Mouse (Mus musculus) olfactory bulb, adult 2 months (tissue): Measurements from ENCODE around the gene Nsun2.

Experiments
- CTCF ChIP-seq: fragments of 200-500 bp; IDR thresholded peaks from 2 replicates; pipeline ENCODE4 v1.5.1; 2012; ENCODE audit warnings: low read depth, mild to moderate bottlenecking, low read length, moderate library complexity; ENCODE audit not compliant: insufficient read depth
- POLR2A ChIP-seq: fragments of 200-500 bp; IDR thresholded peaks from 2 replicates; pipeline ENCODE4 v1.6.1; 2012; ENCODE audit warnings: mild to moderate bottlenecking, low read depth, low read length, moderate library complexity; ENCODE audit not compliant: insufficient read depth

- TF ChIP-seq POLR2A (no peak), CTCF (no peak)
These were observed 98.1 kb downstream of the Nsun2 start for GRCm38 (mm10) chr13:69631659-69632058.
